ENCODE assay signal across 14 mouse cellular contexts in genomic region chr2:105132933-105133795, GRCm38 (mm10). TPM values are rescaled to one million over a fixed set of nuclear protein-coding genes. Genes with fewer than 3 reads are reported as not detected.
A peak's percentile ranks its signal among the peaks of the same experiment; 100 is the strongest.
DNase-seq lines count a peak whose midpoint lies in the region; ATAC-seq and TF ChIP-seq lines count a peak whose summit lies in the region.
"Had no signal": no experiment of that assay in that cellular context is flagged by ENCODE, and none has a peak within 500 bp of the region (broad histone marks: within the 10 kb centered on the region; RNA-seq: fewer than 3 reads in every experiment).

No protein-coding gene starts in this region.

- H3K27ac ChIP-seq in forebrain, embryonic 10.5 days: no peak overlapping the region
- H3K27ac ChIP-seq in forebrain, embryonic 12.5 days: no peak overlapping the region
- peak overlapping the region; percentile 86; the same call in 1 of the 2 replicates for H3K27ac ChIP-seq in kidney, embryonic 16.5 days (ENCODE audit: low read length)
- no peak overlapping the region for H3K27ac ChIP-seq in intestine, embryonic 16.5 days (ENCODE audit: low read length)
- H3K27ac ChIP-seq: left cerebral cortex, adult 2 months had no signal

- H3K4me3 ChIP-seq in forebrain, embryonic 10.5 days: no peak overlapping the region
- no peak overlapping the region for H3K4me3 ChIP-seq in forebrain, embryonic 12.5 days (replicated peaks)
- H3K4me3 ChIP-seq in kidney, embryonic 16.5 days (ENCODE audit: low read length): peak overlapping the region; percentile 76
- H3K4me3 ChIP-seq in E14TG2a.4 (replicated peaks; ENCODE audit: low read length): peak overlapping the region; percentile 48
- 0 out of 2 replicates have a peak overlapping the region, but pooled peaks have one; percentile 4 for H3K4me3 ChIP-seq in intestine, embryonic 16.5 days (ENCODE audit: low read length)
- H3K4me3 ChIP-seq: left cerebral cortex, adult 2 months had no signal

- no peak overlapping the region for H3K4me2 ChIP-seq in forebrain, embryonic 12.5 days
- H3K4me2 ChIP-seq in kidney, embryonic 16.5 days (replicated peaks; ENCODE audit: low read depth, low read length): peak overlapping the region; percentile 69
- 0 out of 2 replicates have a peak overlapping the region, but pooled peaks have one; percentile 7 for H3K4me2 ChIP-seq in intestine, embryonic 16.5 days (ENCODE audit: low read depth, low read length)

- under 1% methylated on average over 43 of the region's 43 CpGs for WGBS in forebrain, embryonic 10.5 days
- 1% methylated on average over 43 of the region's 43 CpGs for WGBS in forebrain, embryonic 12.5 days
- 19% methylated on average over 43 of the region's 43 CpGs for WGBS in kidney, embryonic 16.5 days
- 6% methylated on average over 43 of the region's 43 CpGs for WGBS in intestine, embryonic 16.5 days

- H3K9ac ChIP-seq in forebrain, embryonic 12.5 days: no peak overlapping the region
- peak overlapping the region; percentile 85 for H3K9ac ChIP-seq in kidney, embryonic 16.5 days (replicated peaks; ENCODE audit: low read length)
- no peak overlapping the region for H3K9ac ChIP-seq in intestine, embryonic 16.5 days (ENCODE audit: low read depth, low read length)

- no peaks in the 10 kb centered on the region for H3K9me3 ChIP-seq in forebrain, embryonic 10.5 days
- no peaks in the 10 kb centered on the region for H3K9me3 ChIP-seq in forebrain, embryonic 12.5 days
- no peaks in the 10 kb centered on the region for H3K9me3 ChIP-seq in kidney, embryonic 16.5 days (ENCODE audit: low read length)
- H3K9me3 ChIP-seq in E14TG2a.4 (ENCODE audit: low read length): no peaks in the 10 kb centered on the region
- H3K9me3 ChIP-seq in intestine, embryonic 16.5 days (ENCODE audit: control insufficient read depth, low read length): no peaks in the 10 kb centered on the region

- DNase-seq in forebrain, embryonic 10.5 days (ENCODE audit: extremely low spot score, low spot score): peak; percentile 49
- DNase-seq in kidney, postnatal 25 days: no peak
- DNase-seq in spleen, postnatal 4 days (ENCODE audit: low spot score in 2 of 2): no peak
- DNase-seq in layer of hippocampus, adult 9-10 months (ENCODE audit: low spot score): no peak
- DNase-seq: lung, postnatal 10 days had no signal

- peaks cover 100% of the 10 kb centered on the region for H3K27me3 ChIP-seq in forebrain, embryonic 10.5 days (ENCODE audit: poor library complexity, severe bottlenecking)
- H3K27me3 ChIP-seq in forebrain, embryonic 12.5 days: peaks cover 96% of the 10 kb centered on the region
- H3K27me3 ChIP-seq in kidney, embryonic 16.5 days (ENCODE audit: insufficient read depth, low read length): peaks cover 59% of the 10 kb centered on the region
- H3K27me3 ChIP-seq in E14TG2a.4 (ENCODE audit: insufficient read depth, low read length): peaks cover 94% of the 10 kb centered on the region
- peaks cover 80% of the 10 kb centered on the region for H3K27me3 ChIP-seq in intestine, embryonic 16.5 days (replicated peaks; ENCODE audit: control insufficient read depth, insufficient read depth, low read length)
- H3K27me3 ChIP-seq: Patski had no signal

- peaks cover 29% of the 10 kb centered on the region for H3K4me1 ChIP-seq in forebrain, embryonic 10.5 days
- peaks cover 5% of the 10 kb centered on the region; the same call in 1 of the 2 replicates for H3K4me1 ChIP-seq in forebrain, embryonic 12.5 days
- H3K4me1 ChIP-seq in kidney, embryonic 16.5 days (ENCODE audit: insufficient read depth, low read length): peaks cover 51% of the 10 kb centered on the region
- peaks cover 50% of the 10 kb centered on the region for H3K4me1 ChIP-seq in E14TG2a.4 (replicated peaks; ENCODE audit: low read depth, low read length)
- no peaks in the 10 kb centered on the region; the same call in 1 of the 2 replicates for H3K4me1 ChIP-seq in intestine, embryonic 16.5 days (ENCODE audit: control insufficient read depth, insufficient read depth, low read length)

- no peak for ATAC-seq in forebrain, embryonic 12.5 days (ENCODE audit: low FRiP score)
- ATAC-seq in kidney, embryonic 16.5 days (ENCODE audit: low FRiP score, low TSS enrichment): no peak; the same call in 1 of the 2 replicates
- peak; percentile 54; the same call in 1 of the 2 replicates for ATAC-seq in intestine, embryonic 16.5 days
- ATAC-seq: Patski had no signal

- no peaks in the 10 kb centered on the region for H3K36me3 ChIP-seq in forebrain, embryonic 10.5 days (replicated peaks)
- H3K36me3 ChIP-seq in forebrain, embryonic 12.5 days (replicated peaks): no peaks in the 10 kb centered on the region
- no peaks in the 10 kb centered on the region for H3K36me3 ChIP-seq in kidney, embryonic 16.5 days (ENCODE audit: insufficient read depth, low read length)
- no peaks in the 10 kb centered on the region for H3K36me3 ChIP-seq in E14TG2a.4 (ENCODE audit: insufficient read depth, low read length)
- no peaks in the 10 kb centered on the region for H3K36me3 ChIP-seq in intestine, embryonic 16.5 days (ENCODE audit: control insufficient read depth, insufficient read depth, low read length)

- no peak for TF ChIP-seq CTCF in E14TG2a.4 (conservative IDR thresholded peaks at IDR 0.05; ENCODE audit: low read length)

RNA-seq across cellular contexts. Expression of gene Wt1, which starts 6.8 kb away (rescaled TPM):
- polyA plus RNA-seq in forebrain, embryonic 10.5 days (2016; fragmentation: Nextera tagmentation; extraction: Ambion mirVana): 0.12 and 0.21 TPM in 2 replicates
- 0.37 TPM in 1 of 2 replicates, not detected in the other for polyA plus RNA-seq in forebrain, embryonic 12.5 days (2016; fragmentation: Nextera tagmentation; extraction: Ambion mirVana)
- polyA plus RNA-seq in kidney, embryonic 16.5 days (2015; fragmentation: Nextera tagmentation; extraction: Ambion mirVana): 124 and 142 TPM in 2 replicates
- 8.1 and 10.0 TPM in 2 replicates for polyA plus RNA-seq in intestine, embryonic 16.5 days (2015; fragmentation: Nextera tagmentation; extraction: Ambion mirVana)

RNA-seq across cellular contexts. Expression of gene Gm11060, which starts 41.3 kb away (rescaled TPM):
- polyA plus RNA-seq in forebrain, embryonic 10.5 days (2016; fragmentation: Nextera tagmentation; extraction: Ambion mirVana): not detected in 2 replicates
- not detected in 2 replicates for polyA plus RNA-seq in forebrain, embryonic 12.5 days (2016; fragmentation: Nextera tagmentation; extraction: Ambion mirVana)
- not detected in 2 replicates for polyA plus RNA-seq in kidney, embryonic 16.5 days (2015; fragmentation: Nextera tagmentation; extraction: Ambion mirVana)
- polyA plus RNA-seq in intestine, embryonic 16.5 days (2015; fragmentation: Nextera tagmentation; extraction: Ambion mirVana): not detected in 2 replicates
- polyA plus RNA-seq: brain, embryonic 14.5 days; embryonic facial prominence, embryonic 11.5 days; neural tube, embryonic 14.5 days; Patski had no signal

Comparison
In these comparisons a context has a peak if more than half of its experiments do, and no peak if none do; other contexts are left out.
1. H3K4me3 ChIP-seq: peak in kidney, embryonic 16.5 days (single experiment), E14TG2a.4 (single experiment) and intestine, embryonic 16.5 days (single experiment); none in forebrain, embryonic 10.5 days (single experiment) and forebrain, embryonic 12.5 days (single experiment).
2. RNA of gene Wt1, which starts 6.8 kb away (polyA plus RNA-seq): 124 to 142 TPM in kidney, embryonic 16.5 days; 8.1 to 10.0 TPM in intestine, embryonic 16.5 days, 0.12 to 0.21 TPM in forebrain, embryonic 10.5 days and 0.37 TPM in forebrain, embryonic 12.5 days; every median in the first group is over 10 times any median in the second.